Mouse (Mus musculus) frontal cortex, adult 2 months (tissue): ENCODE measurements around the gene Ap1s3. TPM values are rescaled to one million over a fixed set of nuclear protein-coding genes. Genes with fewer than 3 reads are reported as not detected.

ENCODE experiments used
- DNase-seq, 2 experiments: peaks; one replicate each; pipeline ENCODE4 v3.0.0; 2022; ENCODE audit warnings: low spot score in 1 of 2; ENCODE audit errors: extremely low spot score in 1 of 2
- polyA plus RNA-seq: library from polyadenylated mRNA; depleted of rRNA; stranded (reverse); fragments of >200 nt; gene quantifications from 2 replicates; pipeline ENCODE4 v1.2.3, GENCODE M21; 2012; rRNA removed

Gene Ap1s3
- polyA plus RNA-seq, result 1.8 and 2.4 TPM in 2 replicates

GRCm38 (mm10) chr1:79671543-79672337 is at the start of gene Ap1s3:
Ap1s3 (minus strand) TSS chr1:79671972.
- DNase-seq, result peak in 1 of 2 experiments; percentile 57

GRCm38 (mm10) chr1:79714152-79714923 is 42.6 kb upstream of the Ap1s3 start:
- DNase-seq, result no peak

GRCm38 (mm10) chr1:79713081-79713480 is 41.3 kb upstream of the Ap1s3 start:
- no peak for DNase-seq

GRCm38 (mm10) chr1:79711147-79712126 is 39.7 kb upstream of the Ap1s3 start:
- DNase-seq, result peak in 1 of 2 experiments; percentile 58

GRCm38 (mm10) chr1:79710678-79711077 is 38.9 kb upstream of the Ap1s3 start:
- peak in 1 of 2 experiments; percentile 29 for DNase-seq

GRCm38 (mm10) chr1:79710216-79710615 is 38.4 kb upstream of the Ap1s3 start:
- no peak for DNase-seq

- DNase-seq, result peak in 1 of 2 experiments; percentile 38
Observed at GRCm38 (mm10) chr1:79707383-79707782, 35.6 kb upstream of the Ap1s3 start.

- no peak for DNase-seq
Observed at GRCm38 (mm10) chr1:79706707-79707106, 34.9 kb upstream of the Ap1s3 start.

- DNase-seq, result no peak
Observed at GRCm38 (mm10) chr1:79704672-79705071, 32.9 kb upstream of the Ap1s3 start.

GRCm38 (mm10) chr1:79703520-79703919 is 31.7 kb upstream of the Ap1s3 start:
- DNase-seq, result no peak

GRCm38 (mm10) chr1:79698506-79698905 is 26.7 kb upstream of the Ap1s3 start:
- no peak for DNase-seq

- DNase-seq, result peak in 1 of 2 experiments; percentile 55
Observed at GRCm38 (mm10) chr1:79697382-79697781, 25.6 kb upstream of the Ap1s3 start.

- no peak for DNase-seq
Observed at GRCm38 (mm10) chr1:79696933-79697332, 25.2 kb upstream of the Ap1s3 start.

GRCm38 (mm10) chr1:79692482-79692881 is 20.7 kb upstream of the Ap1s3 start:
- DNase-seq, result no peak

- no peak for DNase-seq
Observed at GRCm38 (mm10) chr1:79687254-79687653, 15.5 kb upstream of the Ap1s3 start.

- no peak for DNase-seq
Observed at GRCm38 (mm10) chr1:79684027-79684426, 12.3 kb upstream of the Ap1s3 start.

GRCm38 (mm10) chr1:79682936-79683335 is 11.2 kb upstream of the Ap1s3 start:
- DNase-seq, result no peak

- no peak for DNase-seq
Observed at GRCm38 (mm10) chr1:79680777-79681176, 9.0 kb upstream of the Ap1s3 start.

GRCm38 (mm10) chr1:79678117-79678684 is 6.4 kb upstream of the Ap1s3 start:
- no peak for DNase-seq

GRCm38 (mm10) chr1:79675716-79676115 is 3.9 kb upstream of the Ap1s3 start:
- DNase-seq, result no peak
